Mouse (Mus musculus): ENCODE measurements at regions not wholly inside any gene's neighbourhood (a gene's known extent, or its start where the extent isn't known, plus 50 kb on each side); places are given as distances from the start of the nearest gene placed in this dataset.

- ATAC-seq (ENCODE audit: extremely low read depth, insufficient number of reproducible peaks, low FRiP score, poor library complexity, severe bottlenecking), result no peak
These were observed 54.0 kb downstream of the Kcna5 start for GRCm38 (mm10) chr6:126481257-126481656.

- ATAC-seq (ENCODE audit: extremely low read depth, insufficient number of reproducible peaks, low FRiP score, poor library complexity, severe bottlenecking), result no peak
These were observed 57.7 kb downstream of the Kcna5 start for GRCm38 (mm10) chr6:126477506-126477905.

DNA sequence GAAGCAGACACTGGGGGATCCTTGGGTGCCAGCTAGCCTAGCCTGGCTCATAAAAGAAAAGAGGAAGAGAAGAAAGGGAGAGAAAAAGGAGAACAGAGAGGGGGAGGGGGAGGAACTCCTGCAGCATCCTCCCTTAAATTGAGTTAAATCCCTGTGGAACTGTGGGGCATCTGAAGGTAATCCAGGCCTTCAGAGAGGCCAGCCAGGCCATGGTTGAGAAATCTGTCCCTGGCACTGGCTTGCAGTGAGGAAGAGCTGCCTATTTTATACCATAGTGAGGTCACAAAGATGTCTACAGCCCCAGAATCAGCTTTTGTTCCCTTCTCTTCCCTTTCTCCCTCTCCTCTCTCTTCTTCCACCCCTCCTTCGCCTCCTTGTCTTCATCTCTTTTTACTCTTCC is 58.5 kb downstream of the Kcna5 start:
- no peak for ATAC-seq (ENCODE audit: extremely low read depth, insufficient number of reproducible peaks, low FRiP score, poor library complexity, severe bottlenecking)

DNA sequence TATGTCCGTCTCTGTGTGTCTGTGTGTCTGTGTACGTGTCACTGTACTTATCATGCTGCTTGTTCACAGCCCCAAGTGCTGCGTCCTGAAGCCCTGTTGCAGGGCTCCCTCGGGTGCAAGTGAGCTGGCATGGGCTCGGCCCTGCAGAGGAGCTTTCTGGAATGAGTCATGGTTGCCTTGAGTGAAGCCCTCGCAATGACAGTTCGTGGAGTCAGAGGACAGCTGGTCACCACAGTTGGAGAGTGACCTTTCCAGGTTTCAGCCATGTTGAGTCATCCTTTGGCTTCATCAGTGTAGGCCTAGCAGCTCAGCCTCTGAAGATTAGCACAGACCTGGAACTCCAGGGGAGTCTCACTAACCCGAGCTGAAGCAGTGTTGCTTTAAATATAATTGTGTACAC is 59.7 kb downstream of the Kcna5 start:
- ATAC-seq (ENCODE audit: extremely low read depth, insufficient number of reproducible peaks, low FRiP score, poor library complexity, severe bottlenecking), result no peak

DNA sequence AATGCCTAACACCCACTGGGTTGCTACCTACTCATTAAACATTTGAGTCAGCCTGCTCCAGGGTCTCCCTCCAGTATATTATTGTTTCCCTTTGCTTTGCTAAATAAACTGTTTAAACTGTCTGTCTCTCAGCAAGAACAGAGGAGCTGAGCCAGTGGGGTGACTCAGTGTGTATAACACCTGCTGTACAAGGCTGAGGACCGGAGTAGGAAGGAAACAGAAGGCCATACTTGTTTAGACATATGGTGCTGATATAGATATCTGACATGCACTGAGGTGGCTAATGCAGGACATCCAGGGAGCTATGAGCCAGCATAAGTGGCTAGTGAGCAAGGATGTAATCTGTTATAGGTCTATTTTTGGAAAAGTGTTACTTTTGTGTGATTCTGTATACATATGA is 81.5 kb downstream of the Kcna5 start:
- ATAC-seq (ENCODE audit: extremely low read depth, insufficient number of reproducible peaks, low FRiP score, poor library complexity, severe bottlenecking), result no peak

- ATAC-seq (ENCODE audit: extremely low read depth, insufficient number of reproducible peaks, low FRiP score, poor library complexity, severe bottlenecking), result no peak
These were observed 89.7 kb downstream of the Kcna5 start for GRCm38 (mm10) chr6:126445519-126445918.

- no peak for ATAC-seq (ENCODE audit: extremely low read depth, insufficient number of reproducible peaks, low FRiP score, poor library complexity, severe bottlenecking)
These were observed 95.0 kb downstream of the Kcna5 start for GRCm38 (mm10) chr6:126440254-126440653.

DNA sequence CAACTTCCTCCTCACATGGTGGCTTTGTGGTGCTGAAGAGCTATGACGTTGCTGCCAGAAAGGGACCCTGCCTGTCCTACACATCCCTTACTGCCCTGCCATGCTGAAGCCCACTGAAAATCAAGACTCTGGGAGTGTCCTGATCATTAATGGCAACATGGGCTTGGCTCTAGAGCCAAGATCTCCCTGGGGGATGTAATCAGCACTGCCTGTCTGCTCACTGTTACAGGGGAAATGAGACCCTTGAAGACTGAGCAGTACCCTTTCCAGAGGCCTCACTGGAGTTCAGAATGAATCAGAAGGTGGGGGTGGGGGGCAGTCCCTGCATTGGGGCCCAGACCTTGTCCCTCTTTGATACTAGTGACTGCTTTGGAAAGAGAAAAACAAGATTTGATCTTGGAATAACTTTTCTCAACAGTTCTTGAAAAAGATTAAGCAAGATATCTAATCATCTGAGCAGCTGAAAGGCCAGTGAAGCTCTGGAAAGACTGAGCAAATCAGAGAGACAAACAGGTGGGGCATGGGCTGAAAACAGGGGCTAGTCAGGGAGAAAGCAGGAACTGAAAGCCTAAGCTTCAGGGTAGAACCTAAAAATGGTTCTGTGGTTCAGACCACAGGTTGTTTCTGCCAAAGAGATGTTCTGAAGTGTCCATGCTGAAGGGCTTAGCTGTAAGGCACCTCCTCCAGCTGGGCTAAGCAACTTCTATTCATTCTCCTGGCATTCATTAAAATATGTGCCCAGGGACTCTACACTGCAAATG is 97.1 kb downstream of the Kcna5 start:
- ATAC-seq (ENCODE audit: extremely low read depth, insufficient number of reproducible peaks, low FRiP score, poor library complexity, severe bottlenecking), result peak; percentile 38; the same call in 1 of the 2 replicates

DNA sequence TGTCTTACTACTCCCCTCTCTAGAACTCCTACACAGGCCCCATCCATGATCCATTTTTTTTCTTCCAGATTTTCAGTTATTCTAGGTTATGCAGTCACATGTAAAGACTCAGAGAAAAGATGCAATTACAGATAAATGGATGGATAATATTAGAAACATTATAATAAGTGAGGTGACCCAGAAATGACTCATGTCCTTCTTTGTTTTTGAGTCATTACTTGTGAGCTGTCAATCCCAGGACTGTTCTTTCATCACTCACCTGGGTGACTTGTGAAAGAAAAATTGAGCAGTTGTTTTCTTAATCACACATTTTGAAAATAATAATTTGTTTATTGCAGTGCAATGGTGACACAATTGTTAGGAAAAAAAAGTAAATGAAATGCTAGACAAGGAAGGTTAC is 108.0 kb downstream of the Kcna5 start:
- ATAC-seq (ENCODE audit: extremely low read depth, insufficient number of reproducible peaks, low FRiP score, poor library complexity, severe bottlenecking), result no peak

GRCm38 (mm10) chr6:126405736-126406135 is 129.5 kb downstream of the Kcna5 start:
- no peak for ATAC-seq (ENCODE audit: extremely low read depth, insufficient number of reproducible peaks, low FRiP score, poor library complexity, severe bottlenecking)

GRCm38 (mm10) chr6:126404331-126405070 is 130.7 kb downstream of the Kcna5 start:
- no peak for ATAC-seq (ENCODE audit: extremely low read depth, insufficient number of reproducible peaks, low FRiP score, poor library complexity, severe bottlenecking)

DNA sequence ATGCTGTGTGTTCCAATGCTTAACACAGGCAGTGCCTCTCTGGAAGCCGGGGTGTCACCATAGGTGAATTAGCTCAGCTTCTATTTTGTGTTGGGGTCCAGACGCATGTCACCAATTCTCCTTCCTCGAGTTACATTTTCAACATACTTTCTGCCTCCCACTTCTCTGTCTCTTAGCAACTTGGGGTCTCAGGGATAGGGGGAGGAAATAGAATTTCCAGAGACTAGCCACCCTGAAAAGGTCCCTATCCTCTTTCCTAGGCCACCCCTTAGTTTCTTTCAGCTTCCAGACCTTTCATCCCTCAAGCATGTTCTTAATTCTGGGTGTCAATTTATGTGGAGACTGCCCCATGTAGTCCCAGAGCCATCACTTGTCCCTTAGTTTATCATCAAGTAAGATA is 135.6 kb downstream of the Kcna5 start:
- ATAC-seq (ENCODE audit: extremely low read depth, insufficient number of reproducible peaks, low FRiP score, poor library complexity, severe bottlenecking), result no peak

DNA sequence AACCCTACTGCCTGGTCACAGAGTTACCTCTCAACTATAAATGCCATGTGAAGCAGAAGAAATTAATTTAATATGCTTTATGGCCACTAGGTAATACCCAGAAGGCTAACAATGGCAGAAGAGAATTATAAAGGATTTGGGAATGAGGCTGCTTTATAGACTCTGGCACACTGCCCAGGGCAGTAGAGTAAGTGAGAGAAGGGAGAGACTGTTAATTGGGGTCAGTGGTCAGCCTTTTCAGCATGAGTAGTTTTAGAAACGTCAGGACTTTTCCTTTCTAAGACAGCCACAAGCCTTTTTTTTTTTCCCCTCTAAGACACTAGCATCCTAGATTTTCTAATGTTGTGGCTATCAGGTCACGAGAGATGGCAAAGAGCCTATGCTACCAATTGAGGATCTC is 136.6 kb downstream of the Kcna5 start:
- no peak for ATAC-seq (ENCODE audit: extremely low read depth, insufficient number of reproducible peaks, low FRiP score, poor library complexity, severe bottlenecking)

- ATAC-seq (ENCODE audit: extremely low read depth, insufficient number of reproducible peaks, low FRiP score, poor library complexity, severe bottlenecking), result no peak
These were observed 140.2 kb downstream of the Kcna5 start for GRCm38 (mm10) chr6:126395015-126395414.

GRCm38 (mm10) chr6:126394111-126394809 is 141.0 kb downstream of the Kcna5 start:
- no peak for ATAC-seq (ENCODE audit: extremely low read depth, insufficient number of reproducible peaks, low FRiP score, poor library complexity, severe bottlenecking)

DNA sequence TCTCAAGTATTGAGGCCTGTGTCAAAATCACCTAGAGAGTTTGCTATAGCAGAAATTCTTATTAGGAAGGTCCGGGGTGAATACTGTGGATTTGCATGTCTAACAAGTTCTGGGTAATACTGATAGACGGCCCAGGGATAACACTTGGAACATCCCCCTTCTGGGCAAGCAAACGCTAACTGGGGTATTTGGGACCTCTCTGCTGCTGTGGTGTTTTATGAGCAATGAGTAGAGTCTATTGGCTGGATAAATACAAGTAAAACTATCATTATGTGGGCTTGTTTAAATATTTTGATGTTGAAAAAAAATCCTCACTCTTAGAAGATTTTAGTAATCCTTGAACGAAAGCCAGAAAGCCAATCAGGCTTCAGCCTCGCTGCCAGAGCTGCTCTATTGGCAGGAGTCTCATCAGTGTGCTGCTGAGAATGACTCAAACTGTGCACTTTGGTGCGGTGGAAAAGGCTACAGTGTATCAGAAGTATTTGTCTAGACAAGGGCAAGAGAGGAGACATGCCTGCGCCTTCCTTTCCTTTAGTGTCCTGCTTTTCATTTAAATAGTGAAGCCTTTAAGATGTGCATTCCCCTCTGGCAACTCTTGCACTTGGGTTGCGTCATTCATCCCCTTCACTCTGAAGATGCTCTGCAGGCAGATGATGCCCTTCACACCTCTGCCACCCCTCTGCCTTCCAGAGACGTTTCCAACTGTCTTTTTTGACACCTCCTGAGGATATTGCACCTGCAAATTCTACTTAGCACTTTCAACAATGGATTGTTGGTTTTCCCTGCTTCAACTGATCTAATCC is 150.8 kb downstream of the Kcna5 start:
- no peak for ATAC-seq (ENCODE audit: extremely low read depth, insufficient number of reproducible peaks, low FRiP score, poor library complexity, severe bottlenecking)

- no peak for ATAC-seq (ENCODE audit: extremely low read depth, insufficient number of reproducible peaks, low FRiP score, poor library complexity, severe bottlenecking)
These were observed 158.0 kb downstream of the Kcna5 start for GRCm38 (mm10) chr6:126377216-126377615.

GRCm38 (mm10) chr6:126374970-126375620 is 160.1 kb downstream of the Kcna5 start:
- no peak for ATAC-seq (ENCODE audit: extremely low read depth, insufficient number of reproducible peaks, low FRiP score, poor library complexity, severe bottlenecking)

GRCm38 (mm10) chr6:126371971-126372370 is 163.2 kb downstream of the Kcna5 start:
- no peak for ATAC-seq (ENCODE audit: extremely low read depth, insufficient number of reproducible peaks, low FRiP score, poor library complexity, severe bottlenecking)

All from neutrophil, adult 5-6 weeks (primary cell).